Mouse (Mus musculus): ENCODE results near the gene Apoc2.

GRCm38 (mm10) chr7:19704475-19704874 lies 26.7 kb upstream of the Apoc2 start:
- no peak for TF ChIP-seq POLR2A (IDR thresholded peaks at IDR 0.05; ENCODE audit: control insufficient read depth, low read depth, low read length)
- TF ChIP-seq CTCF (IDR thresholded peaks at IDR 0.05; ENCODE audit: control insufficient read depth, insufficient read depth, insufficient replicate concordance, low read depth, low read length): no peak

Measured in testis, adult 2 months (tissue).